Mouse (Mus musculus): Measurements from ENCODE around the gene Atp13a1. TPM values are rescaled to one million over a fixed set of nuclear protein-coding genes. Genes with fewer than 3 reads are reported as not detected.

Gene Atp13a1
- polyA plus RNA-seq, 1 experiment from 2014 or later, result 22.5 TPM

GRCm38 (mm10) chr8:69807236-69807635, 16.3 kb downstream of the Atp13a1 start:
- peaks cover 75% of the 10 kb centered on the region for H3K36me3 ChIP-seq (ENCODE audit: inconsistent target)
- no peak overlapping the region for H3K4me3 ChIP-seq (ENCODE audit: inconsistent target)
- peaks cover 26% of the 10 kb centered on the region for H3K79me2 ChIP-seq (ENCODE audit: inconsistent target)
- WGBS (ENCODE audit: missing documents), result 94% methylated on average over 5 of the region's 5 CpGs
- H3K27ac ChIP-seq, result no peak overlapping the region

GRCm38 (mm10) chr8:69808094-69808863, 17.3 kb downstream of the Atp13a1 start, which contains the start of gene Gmip:
Gmip (plus strand) TSS chr8:69808679.
- Histone ChIP-seq H3K4me3 (ENCODE audit: inconsistent target) (peak within 1 kb of the TSS; percentile 71), H3K79me2 (ENCODE audit: inconsistent target) (peaks cover 26% of the 10 kb centered on the region), H3K36me3 (ENCODE audit: inconsistent target) (peaks cover 75% of the 10 kb centered on the region), H3K27ac (peak within 1 kb of the TSS; percentile 91)
- 8% methylated on average over 18 of the region's 28 CpGs for WGBS (ENCODE audit: missing documents)

GRCm38 (mm10) chr8:69808864-69809403, 18.0 kb downstream of the Atp13a1 start:
- H3K79me2 ChIP-seq (ENCODE audit: inconsistent target), result peaks cover 26% of the 10 kb centered on the region
- H3K36me3 ChIP-seq (ENCODE audit: inconsistent target), result peaks cover 75% of the 10 kb centered on the region
- H3K27ac ChIP-seq, result peak overlapping the region; percentile 91
- H3K4me3 ChIP-seq (ENCODE audit: inconsistent target), result peak overlapping the region; percentile 71
- WGBS (ENCODE audit: missing documents), result under 1% methylated on average over 23 of the region's 23 CpGs

- H3K27ac ChIP-seq, result no peak overlapping the region
- peaks cover 75% of the 10 kb centered on the region for H3K36me3 ChIP-seq (ENCODE audit: inconsistent target)
- H3K79me2 ChIP-seq (ENCODE audit: inconsistent target), result peaks cover 26% of the 10 kb centered on the region
- H3K4me3 ChIP-seq (ENCODE audit: inconsistent target), result no peak overlapping the region
- WGBS (ENCODE audit: missing documents), result 63% methylated on average over 3 of the region's 3 CpGs
Measured at GRCm38 (mm10) chr8:69809820-69810219, 18.9 kb downstream of the Atp13a1 start.

GRCm38 (mm10) chr8:69814881-69815280, 23.9 kb downstream of the Atp13a1 start:
- H3K36me3 ChIP-seq (ENCODE audit: inconsistent target), result peaks cover 96% of the 10 kb centered on the region
- H3K79me2 ChIP-seq (ENCODE audit: inconsistent target), result peaks cover 12% of the 10 kb centered on the region
- no peak overlapping the region for H3K4me3 ChIP-seq (ENCODE audit: inconsistent target)
- WGBS (ENCODE audit: missing documents), result 100% methylated on average over 2 of the region's 2 CpGs
- no peak overlapping the region for H3K27ac ChIP-seq

GRCm38 (mm10) chr8:69815396-69815795, 24.4 kb downstream of the Atp13a1 start:
- 100% methylated on average over 4 of the region's 4 CpGs for WGBS (ENCODE audit: missing documents)
- H3K36me3 ChIP-seq (ENCODE audit: inconsistent target), result peaks cover 95% of the 10 kb centered on the region

GRCm38 (mm10) chr8:69820466-69820865, 29.5 kb downstream of the Atp13a1 start:
- WGBS (ENCODE audit: missing documents), result 94% methylated on average over 9 of the region's 9 CpGs
- H3K27ac ChIP-seq, result no peak overlapping the region
- peaks cover 54% of the 10 kb centered on the region for H3K36me3 ChIP-seq (ENCODE audit: inconsistent target)
- no peaks in the 10 kb centered on the region; the same call in 1 of the 2 replicates for H3K79me2 ChIP-seq (ENCODE audit: inconsistent target)
- no peak overlapping the region for H3K4me3 ChIP-seq (ENCODE audit: inconsistent target)

More at GRCm38 (mm10) chr8:69815396-69815795, 24.4 kb downstream of the Atp13a1 start:
- Histone ChIP-seq H3K4me3 (ENCODE audit: inconsistent target) (no peak overlapping the region), H3K27ac (no peak overlapping the region), H3K79me2 (ENCODE audit: inconsistent target) (peaks cover 7% of the 10 kb centered on the region)

GRCm38 (mm10) chr8:69821971-69822385, 31.0 kb downstream of the Atp13a1 start:
- H3K27ac ChIP-seq, result no peak overlapping the region
- peak overlapping the region; percentile 12; the same call in 1 of the 2 replicates for H3K4me3 ChIP-seq (ENCODE audit: inconsistent target)
- peaks cover 39% of the 10 kb centered on the region for H3K36me3 ChIP-seq (ENCODE audit: inconsistent target)
- 2% methylated on average over 10 of the region's 22 CpGs for WGBS (ENCODE audit: missing documents)
- no peaks in the 10 kb centered on the region for H3K79me2 ChIP-seq (ENCODE audit: inconsistent target)

- H3K79me2 ChIP-seq (ENCODE audit: inconsistent target), result no peaks in the 10 kb centered on the region
- no peak within 1 kb of the TSS for H3K27ac ChIP-seq
- peaks cover 33% of the 10 kb centered on the region for H3K36me3 ChIP-seq (ENCODE audit: inconsistent target)
- 15% methylated on average over 28 of the region's 35 CpGs for whole genome bisulfite sequencing (ENCODE audit: missing documents)
- H3K4me3 ChIP-seq (ENCODE audit: inconsistent target), result peak within 1 kb of the TSS; percentile 12; the same call in 1 of the 2 replicates
Measured at GRCm38 (mm10) chr8:69822386-69823191, 31.6 kb downstream of the Atp13a1 start, which contains the start of gene Lpar2. Lpar2 (plus strand) TSS chr8:69822429.

GRCm38 (mm10) chr8:69826371-69826770, 35.4 kb downstream of the Atp13a1 start:
- Histone ChIP-seq H3K4me3 (ENCODE audit: inconsistent target) (no peak overlapping the region), H3K36me3 (ENCODE audit: inconsistent target) (no peaks in the 10 kb centered on the region), H3K27ac (no peak overlapping the region), H3K79me2 (ENCODE audit: inconsistent target) (no peaks in the 10 kb centered on the region)
- WGBS (ENCODE audit: missing documents), result 94% methylated on average over 12 of the region's 12 CpGs

- Histone ChIP-seq H3K79me2 (ENCODE audit: inconsistent target) (no peaks in the 10 kb centered on the region), H3K36me3 (ENCODE audit: inconsistent target) (no peaks in the 10 kb centered on the region), H3K4me3 (ENCODE audit: inconsistent target) (peak within 1 kb of the TSS; percentile 34), H3K27ac (no peak within 1 kb of the TSS)
- WGBS (ENCODE audit: missing documents), result under 1% methylated on average over 38 of the region's 38 CpGs
Measured at GRCm38 (mm10) chr8:69832298-69832853, 41.4 kb downstream of the Atp13a1 start, which contains the start of gene Pbx4. Pbx4 (plus strand) TSS chr8:69832491.

GRCm38 (mm10) chr8:69837057-69837682, 46.2 kb downstream of the Atp13a1 start:
- Histone ChIP-seq H3K4me3 (ENCODE audit: inconsistent target) (no peak overlapping the region), H3K79me2 (ENCODE audit: inconsistent target) (no peaks in the 10 kb centered on the region), H3K27ac (no peak overlapping the region), H3K36me3 (ENCODE audit: inconsistent target) (no peaks in the 10 kb centered on the region)
- 86% methylated on average over 7 of the region's 8 CpGs for WGBS (ENCODE audit: missing documents)

- Histone ChIP-seq H3K4me3 (ENCODE audit: inconsistent target) (no peak overlapping the region), H3K27ac (no peak overlapping the region), H3K79me2 (ENCODE audit: inconsistent target) (no peaks in the 10 kb centered on the region), H3K36me3 (ENCODE audit: inconsistent target) (no peaks in the 10 kb centered on the region)
- WGBS (ENCODE audit: missing documents), result 90% methylated on average over 3 of the region's 3 CpGs
Measured at GRCm38 (mm10) chr8:69847167-69848065, 56.5 kb downstream of the Atp13a1 start.

Data from macrophage (primary cell).